Mouse (Mus musculus): Measurements from ENCODE around the gene Tspyl3.

Gene Tspyl3

DNA sequence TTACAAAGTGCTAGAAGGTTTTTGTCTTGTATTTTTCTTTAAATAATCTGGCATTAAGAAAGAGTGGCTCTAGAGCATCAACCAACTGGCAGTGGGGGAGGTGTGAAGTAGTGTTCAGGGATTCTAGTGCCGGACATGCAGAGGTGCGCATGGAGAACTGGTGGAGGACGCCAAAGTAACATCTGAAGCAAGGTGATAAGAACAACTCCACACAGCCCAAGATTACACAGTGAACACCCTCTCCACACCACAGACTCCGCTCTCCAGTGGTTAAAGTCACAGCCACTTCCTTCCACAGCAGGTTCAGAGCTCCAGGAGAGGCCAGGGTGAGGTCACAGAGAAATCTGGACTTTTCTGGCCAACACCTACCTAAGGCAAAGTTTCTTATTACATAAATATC is 2.7 kb upstream of the Tspyl3 start:
- no peak for DNase-seq (ENCODE audit: low spot score)

DNA sequence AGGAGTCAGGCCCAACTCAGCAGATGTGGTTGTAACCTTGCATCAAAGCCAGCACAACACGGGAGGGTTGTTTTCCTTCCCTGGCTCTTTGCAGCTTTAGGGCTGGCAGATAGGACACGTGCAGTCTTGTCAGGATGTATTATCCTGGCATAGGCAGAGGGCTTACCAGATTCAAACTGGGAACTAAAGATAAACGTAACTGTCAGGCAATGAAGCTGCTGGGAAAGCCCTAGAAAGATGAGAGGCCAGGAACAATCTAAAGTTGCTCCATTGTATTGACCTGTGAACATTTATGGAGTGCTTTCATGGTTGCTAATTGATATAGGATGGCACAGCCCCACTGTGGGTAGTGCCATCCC is 333 bp upstream of the Tspyl3 start:
- DNase-seq (ENCODE audit: low spot score) = no peak

DNA sequence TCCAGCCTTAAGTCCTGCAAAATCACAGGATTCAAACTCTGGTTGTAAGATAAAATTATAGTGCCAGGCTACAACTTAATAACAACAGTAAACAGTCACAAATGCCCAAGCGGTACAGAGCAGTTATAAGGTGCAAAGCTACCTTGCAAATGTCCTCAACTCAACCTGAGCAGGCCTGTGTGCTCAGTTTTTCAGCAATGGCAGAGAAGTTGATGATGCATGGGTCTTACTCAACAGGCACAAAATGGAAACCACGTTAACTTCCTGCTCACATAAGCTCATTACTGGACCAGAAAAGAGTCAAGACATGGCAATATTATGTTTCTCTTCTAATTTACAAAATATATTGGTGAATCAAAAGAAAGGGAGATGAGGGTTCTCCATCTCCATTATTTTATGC is 2.7 kb downstream of the Tspyl3 start:
- no peak for DNase-seq (ENCODE audit: low spot score)

DNA sequence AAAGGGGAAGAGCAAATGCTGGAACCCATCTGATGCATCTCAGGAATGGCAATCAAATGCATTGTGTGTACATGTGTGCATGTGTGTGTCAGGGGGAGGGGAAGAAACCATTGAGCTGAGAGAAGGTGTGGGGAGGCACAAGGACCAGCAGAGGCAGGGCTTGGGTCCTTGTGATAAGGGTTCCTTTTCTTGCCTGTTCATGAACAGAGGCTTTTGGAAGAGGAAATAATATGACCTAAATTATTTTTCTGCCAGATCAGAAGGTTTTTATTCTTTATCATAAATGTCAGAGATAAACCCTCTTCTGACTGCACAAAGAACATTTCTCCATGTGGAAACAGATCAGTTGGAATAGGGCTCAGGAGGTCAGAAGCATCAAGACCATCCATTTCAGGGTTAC is 3.1 kb downstream of the Tspyl3 start:
- no peak for DNase-seq (ENCODE audit: low spot score)

DNA sequence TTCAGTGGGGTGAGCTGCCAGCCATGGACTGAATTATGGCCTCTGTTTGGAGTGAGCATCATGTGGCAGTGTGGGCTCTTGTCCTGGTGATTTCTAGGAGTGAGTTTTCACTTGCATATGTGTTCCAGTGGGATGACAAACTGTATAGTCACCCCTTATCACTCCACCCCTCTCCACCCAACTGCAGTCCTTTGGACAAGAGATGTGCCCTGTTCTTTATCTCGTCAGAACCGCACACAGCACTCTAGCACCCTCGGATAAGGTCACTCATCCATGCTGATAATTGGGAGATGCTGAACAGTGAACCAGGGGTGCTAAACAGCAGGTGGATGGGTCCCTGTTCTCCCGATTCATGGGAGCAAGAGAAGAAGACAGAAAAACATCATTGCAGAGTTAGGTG is 3.6 kb downstream of the Tspyl3 start:
- no peak for DNase-seq (ENCODE audit: low spot score)

DNA sequence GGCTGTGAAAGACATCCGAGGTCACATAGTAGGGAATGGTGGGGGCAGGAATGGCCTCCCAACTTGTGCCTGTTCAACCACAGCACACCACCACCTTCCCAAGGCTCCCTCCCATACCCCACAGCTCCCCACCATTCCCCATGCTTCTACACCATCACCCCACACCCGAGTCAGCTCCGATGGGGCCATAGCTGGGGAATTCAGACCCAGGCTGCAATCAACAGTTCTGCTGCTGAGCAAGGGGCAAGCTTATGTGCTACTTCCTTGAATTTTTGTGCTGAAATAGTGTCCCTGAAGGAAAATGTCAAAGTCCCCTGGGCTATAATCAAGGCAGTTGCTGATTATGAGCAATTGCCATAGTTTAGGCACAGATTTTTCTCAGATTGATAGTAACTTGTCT is 6.7 kb downstream of the Tspyl3 start:
- DNase-seq (ENCODE audit: low spot score) = no peak

DNA sequence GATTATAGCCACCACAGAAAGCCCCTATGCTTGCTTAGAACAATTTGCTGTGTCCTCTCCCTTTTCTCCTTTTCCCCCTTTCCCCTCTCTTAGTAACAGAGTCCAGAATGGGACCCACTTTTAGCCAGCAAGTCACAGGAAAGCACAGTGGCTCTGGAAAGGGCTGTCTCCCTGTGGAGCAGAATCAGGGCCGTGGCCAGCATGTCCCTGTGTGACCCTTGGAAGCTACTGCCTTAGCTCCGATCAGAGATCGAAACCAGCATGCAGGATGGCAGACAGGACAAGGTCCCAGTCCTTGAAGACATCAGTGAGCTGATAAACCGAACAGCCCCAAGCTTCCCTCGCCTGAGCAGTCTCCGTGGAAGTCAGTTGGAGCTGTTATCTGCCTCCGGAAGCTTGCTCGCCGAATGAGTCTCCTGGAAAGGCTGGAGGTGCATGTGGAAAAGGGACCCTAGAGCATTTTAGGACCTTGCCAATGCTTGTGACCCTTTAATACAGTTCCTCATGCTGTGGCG is 7.4 kb downstream of the Tspyl3 start:
- no peak for DNase-seq (ENCODE audit: low spot score)

DNA sequence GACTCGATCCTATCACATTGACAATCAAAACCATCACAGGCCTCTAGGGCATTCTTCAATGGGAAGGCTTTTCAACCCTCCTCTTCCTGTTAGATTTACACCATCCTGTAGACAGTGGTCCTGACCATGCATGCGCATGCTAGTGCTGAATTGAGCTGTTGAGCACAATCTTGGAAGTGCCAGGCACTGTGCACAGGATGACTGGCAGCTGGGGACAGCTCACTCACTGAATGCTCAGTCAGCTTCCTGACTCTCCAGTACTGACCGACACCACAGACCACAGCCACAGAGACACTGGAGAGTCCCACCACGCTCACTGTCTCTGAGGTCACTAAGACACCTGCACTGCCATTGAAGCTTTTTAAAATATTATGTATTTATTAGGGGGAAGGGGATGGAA is 9.8 kb downstream of the Tspyl3 start:
- no peak for DNase-seq (ENCODE audit: low spot score)

DNA sequence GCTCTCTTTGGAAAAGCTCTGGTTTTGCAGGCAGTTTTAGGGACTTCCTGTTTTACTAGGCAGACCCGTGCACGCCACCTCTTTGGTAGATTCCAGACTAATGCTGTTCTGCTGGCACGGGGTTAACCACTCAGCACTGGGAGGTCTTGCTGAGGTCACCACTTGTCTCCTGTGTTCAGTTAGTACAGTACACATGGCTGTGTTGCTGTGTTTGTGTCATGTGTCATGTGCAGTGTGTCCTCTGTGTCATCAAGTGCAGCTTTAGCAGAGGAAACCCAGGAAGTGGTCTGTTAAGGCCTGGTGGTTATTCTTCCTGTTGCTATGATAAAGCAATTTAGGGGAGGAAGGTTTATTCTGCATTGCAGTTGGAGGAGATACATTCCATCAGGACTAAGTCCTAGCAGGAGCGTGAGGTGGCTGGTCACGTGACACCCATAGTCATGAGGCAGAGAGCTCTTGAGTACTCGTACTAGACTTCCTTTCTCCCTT is 10.4 kb downstream of the Tspyl3 start:
- DNase-seq (ENCODE audit: low spot score) = no peak

DNA sequence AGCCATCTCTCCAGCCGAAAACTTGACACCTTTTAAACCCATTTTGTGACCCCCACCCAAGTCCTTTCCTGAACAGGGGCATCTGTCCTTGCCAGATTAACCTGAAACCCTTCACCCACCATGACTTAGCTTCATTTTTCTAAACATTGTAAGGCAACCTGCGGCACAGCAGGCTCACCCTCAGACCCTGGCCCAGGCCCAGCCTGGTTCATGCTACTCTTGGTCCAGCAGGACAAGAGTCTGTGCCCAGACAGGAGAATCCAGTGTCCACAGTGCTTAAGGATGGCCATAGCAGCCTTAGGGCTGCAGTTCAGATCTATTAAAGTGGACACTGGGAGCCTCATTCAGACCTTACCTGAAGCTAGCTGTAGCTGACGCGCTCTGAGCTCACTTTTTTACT is 11.9 kb downstream of the Tspyl3 start:
- DNase-seq (ENCODE audit: low spot score) = no peak

DNA sequence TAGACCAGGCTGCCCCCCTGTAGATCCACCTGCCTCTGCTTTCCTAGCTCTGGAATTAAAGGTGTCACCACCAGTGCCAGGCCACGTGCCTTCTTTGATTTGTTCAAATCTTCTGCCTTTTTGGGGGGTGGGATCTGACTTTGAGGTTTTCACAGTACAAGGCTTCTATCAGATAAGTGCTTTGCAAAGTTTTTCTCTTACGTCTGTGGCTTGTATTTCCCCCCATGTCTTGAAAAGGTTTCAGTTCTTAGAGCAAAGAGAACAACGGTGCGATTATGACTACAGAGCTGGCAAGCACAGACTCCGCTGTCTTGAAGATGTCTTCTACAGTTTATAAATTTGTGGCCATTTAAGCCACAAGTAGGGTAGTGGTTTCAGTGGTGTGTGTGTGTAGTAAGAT is 13.8 kb downstream of the Tspyl3 start:
- DNase-seq (ENCODE audit: low spot score) = no peak

DNA sequence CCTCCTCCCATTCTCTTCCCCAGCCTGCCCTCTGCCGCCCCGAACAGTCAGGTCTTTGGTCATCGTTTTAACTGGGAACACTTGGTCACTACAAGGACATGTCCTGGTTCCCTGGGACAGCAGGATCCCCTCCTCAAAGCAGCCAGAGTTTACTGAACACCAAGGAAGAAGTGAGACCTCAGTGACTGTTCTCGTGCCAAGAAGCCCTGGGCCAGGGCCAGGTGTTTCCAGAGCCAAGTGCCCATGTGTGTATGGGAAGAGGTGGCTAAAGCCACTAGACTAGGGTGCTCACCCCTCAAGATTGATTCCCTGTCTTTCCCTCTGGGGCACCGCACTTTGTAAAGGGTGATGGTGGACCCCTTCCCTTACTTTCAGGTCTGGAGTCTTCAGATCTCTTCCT is 16.0 kb downstream of the Tspyl3 start:
- DNase-seq (ENCODE audit: low spot score) = no peak

DNA sequence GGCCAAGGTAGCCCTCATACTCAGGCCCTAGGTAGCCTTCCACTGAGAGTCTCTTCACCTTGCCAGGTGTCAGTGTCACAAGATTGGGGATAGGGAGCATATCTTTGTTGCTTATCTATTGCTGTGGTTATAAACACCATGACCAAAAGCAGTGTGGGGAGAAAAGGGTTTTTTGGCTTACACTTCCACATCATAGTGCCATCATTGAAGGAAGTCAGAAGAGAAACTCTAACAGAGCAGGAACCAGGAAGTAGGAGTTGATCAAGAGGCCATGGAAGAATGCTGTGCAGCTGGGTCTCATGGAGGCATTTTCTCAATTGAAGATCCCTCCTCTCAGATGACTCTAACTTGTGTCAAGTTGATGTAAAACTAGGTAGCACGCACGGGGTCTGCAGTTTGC is 17.1 kb downstream of the Tspyl3 start:
- DNase-seq (ENCODE audit: low spot score) = no peak

DNA sequence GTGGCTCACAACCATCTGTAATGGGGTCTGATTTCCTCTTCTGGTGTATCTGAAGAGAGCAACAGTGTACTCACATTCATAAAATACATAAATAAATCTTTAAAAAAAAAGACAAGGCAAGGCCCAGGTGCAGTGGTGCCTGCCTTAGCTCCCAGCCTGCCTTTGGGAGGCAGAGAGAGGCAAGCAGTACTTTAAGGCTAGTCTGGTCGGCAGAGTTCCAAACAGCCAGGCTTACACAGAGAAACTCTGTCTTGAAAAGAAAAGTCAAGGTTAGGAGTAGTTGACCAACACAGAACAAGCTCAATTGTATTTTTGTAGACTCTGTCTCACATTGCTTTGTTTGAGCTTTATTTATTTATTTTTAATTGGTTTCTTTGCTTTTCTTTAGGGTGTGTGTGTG is 22.5 kb downstream of the Tspyl3 start:
- no peak for DNase-seq (ENCODE audit: low spot score)

DNA sequence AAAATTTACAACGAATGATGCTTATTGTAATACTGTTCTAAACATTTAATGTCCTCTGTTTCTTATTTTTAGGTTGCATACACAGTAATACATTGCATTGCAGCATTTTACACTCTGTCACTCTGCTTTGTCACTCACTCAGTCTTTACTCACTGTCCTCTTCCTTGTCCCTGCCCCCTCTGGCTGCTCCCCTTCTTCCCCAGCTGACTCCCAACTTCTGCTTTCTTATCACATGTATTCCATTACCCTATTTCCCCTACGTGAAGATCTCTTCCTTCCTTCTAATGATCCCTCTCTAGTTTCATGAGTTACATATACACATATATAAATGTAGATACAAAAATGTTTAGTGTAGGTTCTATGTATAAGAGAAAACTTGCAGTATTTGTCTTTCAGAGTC is 26.1 kb downstream of the Tspyl3 start:
- no peak for DNase-seq (ENCODE audit: low spot score)

DNA sequence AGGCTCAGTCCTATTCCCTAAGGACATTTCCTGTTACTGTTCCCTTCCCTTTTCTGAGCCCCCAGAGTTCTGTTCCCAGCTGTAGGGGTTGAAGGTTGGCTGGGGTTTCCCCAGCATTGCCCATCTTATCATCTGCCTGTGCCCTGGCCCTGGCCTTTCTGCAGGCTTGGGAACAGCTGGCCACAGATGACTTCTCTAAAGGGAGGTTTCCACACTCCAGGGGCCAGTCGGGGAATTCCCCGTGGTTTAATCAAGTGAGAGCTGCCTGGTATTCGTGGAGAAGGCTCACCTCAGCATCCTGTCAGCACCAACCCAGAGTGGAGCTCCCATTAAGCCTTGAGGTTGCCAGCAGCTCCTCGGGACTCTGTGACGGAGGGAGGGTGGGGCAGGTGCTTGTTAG is 26.8 kb downstream of the Tspyl3 start:
- DNase-seq (ENCODE audit: low spot score) = no peak

DNA sequence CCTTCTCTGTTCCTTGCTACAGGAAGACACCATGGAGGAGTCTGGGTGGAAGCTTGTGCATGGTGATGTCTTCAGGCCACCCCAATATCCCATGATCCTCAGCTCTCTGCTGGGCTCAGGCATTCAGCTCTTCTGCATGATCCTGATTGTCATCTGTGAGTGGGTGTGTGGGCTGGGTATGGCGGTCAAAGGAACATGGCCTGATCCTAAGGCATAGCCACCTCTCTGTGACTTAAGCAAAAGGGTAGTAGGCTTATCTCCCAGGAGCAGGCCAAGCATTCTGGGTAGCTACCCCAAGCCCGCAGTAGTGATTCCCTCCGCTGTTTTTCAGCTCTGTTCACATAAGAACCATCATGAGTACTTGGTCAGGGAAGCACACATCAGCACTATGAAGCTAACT is 31.0 kb downstream of the Tspyl3 start:
- no peak for DNase-seq (ENCODE audit: low spot score)

DNA sequence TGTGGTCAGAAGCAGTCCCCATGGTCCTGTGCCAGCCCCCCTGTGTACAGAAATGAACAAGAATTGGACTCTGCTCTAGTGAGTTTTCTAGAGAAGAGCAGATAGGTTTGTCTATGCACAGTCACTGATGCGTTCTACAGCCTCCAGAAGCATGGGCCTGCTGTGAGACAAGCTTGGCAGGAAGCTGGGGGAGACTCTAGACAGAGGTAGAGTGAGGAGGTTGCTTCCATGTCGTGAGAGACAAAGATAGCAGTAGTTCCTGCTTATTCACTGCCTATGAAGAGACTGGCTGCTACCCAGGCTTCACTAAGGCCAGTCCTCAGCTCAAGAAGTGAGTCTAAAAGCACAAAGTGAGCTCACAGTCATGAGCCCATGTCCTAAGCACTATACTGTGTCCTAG is 34.0 kb downstream of the Tspyl3 start:
- no peak for DNase-seq (ENCODE audit: low spot score)

DNA sequence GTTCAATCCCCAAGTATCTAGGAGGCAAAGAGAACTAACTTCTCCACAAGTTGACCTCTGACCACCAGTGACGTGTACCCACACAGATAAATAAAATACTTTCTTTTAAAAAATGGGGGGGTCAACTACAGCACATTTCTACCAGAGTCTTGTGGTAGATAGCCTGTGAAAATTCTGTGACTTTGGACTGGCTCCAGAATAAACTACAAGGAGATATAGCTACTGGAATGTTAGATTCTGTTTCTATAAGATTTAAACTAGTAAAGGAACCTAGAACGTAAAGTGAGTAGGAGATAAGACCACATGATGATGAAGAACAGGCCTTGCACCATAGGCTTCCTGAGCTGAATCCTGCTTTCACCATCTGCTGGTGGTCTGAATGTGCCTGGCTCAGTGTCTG is 37.4 kb downstream of the Tspyl3 start:
- DNase-seq (ENCODE audit: low spot score) = no peak

DNA sequence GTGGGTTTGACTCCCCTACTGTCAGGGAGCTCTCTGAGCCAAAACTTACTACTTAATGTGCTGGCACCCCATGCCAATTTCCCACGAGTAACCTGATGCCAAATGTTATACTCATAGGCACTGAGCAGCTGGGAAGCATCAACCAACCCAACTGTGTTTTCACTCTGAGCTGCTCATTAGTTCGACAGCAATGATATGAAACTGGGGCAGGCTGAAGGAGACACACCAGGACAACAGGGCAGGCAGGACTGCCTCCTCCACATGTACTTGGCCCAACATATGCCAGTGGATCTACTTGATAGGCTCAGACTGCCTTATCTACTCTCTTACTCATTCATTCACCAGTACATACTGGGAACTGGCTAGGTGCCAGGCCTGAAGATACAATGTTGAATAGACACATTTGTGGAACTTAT is 39.1 kb downstream of the Tspyl3 start:
- no peak for DNase-seq (ENCODE audit: low spot score)

DNA sequence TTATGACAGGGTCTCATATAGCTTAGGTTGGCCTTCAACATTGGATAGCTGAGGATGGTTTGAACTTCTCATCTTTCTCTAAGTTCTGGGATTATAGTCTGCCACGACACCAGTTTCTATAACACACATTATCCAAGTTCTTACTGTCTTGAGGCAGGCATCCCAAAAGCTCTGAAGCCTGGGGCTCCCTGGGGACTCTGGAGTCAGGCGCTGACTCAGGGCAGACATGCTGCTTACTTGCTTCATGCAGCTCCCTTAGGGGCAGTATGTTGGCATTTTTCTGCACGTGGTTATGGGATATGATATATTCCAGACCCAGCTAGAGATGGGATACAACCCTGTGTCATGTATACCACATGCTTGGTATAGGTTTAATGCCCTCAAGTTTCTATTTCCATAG is 45.3 kb downstream of the Tspyl3 start:
- peak; percentile 74 for DNase-seq (ENCODE audit: low spot score)

DNA sequence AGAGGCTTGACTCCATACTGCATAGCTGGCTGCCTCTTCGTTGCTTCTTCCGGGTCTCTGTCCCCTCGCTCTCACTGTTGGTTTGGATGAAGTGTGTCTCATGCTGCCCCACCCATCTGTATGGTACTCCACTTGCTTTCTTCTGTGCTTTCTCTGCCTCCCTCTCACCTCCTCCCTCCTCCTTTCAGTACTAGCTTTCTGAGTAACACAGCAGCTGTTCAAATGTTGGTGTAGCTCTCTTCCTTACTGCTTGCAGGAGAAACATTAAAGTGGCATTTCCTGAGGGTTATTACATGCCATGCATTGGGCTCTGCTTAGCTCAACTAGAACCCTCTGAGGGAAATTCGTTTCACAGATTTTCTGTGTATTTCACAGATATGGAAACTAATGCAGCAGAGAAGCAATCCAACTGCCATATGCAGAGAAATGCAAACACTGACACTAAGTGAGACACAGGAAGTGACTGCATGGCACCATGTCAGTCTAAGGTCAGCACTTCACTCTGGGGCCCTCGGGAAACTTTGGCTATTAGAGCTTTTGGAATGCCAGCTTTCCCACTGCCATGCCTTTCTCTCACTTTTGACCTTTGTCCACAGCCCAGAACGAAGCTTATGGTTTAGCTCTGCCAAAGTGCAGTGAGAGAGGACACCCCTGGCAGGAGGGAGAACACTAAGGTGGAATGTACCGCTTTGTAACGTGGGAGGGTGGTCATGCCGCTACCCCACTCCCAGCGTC is 45.9 kb downstream of the Tspyl3 start:
- DNase-seq (ENCODE audit: low spot score) = peak; percentile 70

DNA sequence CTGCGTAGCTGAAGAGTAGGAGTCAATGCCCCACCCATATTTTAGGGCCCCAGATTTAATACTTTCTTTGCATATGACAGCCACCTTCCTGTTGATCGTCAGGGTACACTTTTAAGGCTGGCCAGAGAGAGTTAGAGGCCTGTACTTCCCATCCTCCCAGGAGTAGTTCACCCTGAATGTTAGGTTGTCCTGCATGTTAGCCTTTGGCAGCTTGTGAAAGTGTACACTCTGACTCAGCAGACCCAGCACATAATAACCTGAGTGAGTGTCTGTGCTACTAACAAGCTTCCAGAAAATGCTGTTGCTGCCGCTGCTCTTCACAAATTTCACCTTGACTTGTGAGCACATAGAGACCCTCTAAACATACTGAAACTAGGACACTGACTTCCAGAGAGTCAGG is 48.1 kb downstream of the Tspyl3 start:
- no peak for DNase-seq (ENCODE audit: low spot score)

DNA sequence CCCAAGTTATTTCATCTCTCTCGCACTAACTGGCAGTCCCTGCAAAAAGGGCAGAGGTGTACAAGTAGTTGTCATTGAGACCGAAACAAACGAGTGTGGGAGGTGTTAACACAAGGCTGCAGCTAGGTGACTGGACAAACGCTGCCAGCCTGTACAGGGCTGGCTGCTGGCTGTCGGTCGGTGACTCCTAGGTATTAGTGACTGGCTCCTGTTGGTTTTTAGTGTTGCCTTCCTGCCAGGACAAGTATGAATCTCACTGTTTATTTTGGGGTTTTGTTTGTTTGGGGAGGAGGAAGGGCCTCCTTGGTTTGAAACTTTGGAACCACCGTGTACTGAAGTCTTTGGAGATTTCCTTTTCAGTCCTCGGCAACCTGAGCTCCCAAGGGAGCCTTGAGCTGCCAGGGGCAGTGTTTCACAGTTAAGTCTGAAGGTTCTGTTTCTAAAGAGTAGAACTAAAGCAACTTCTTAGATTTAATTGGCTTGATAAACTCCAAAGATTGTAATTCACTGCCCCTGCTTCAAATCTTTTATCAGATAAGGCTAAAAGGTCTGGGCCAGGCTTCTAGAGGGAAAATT is 49.2 kb downstream of the Tspyl3 start:
- DNase-seq (ENCODE audit: low spot score) = no peak
